Mouse (Mus musculus): ENCODE measurements around the gene Uimc1.

Uimc1 gene

DNA sequence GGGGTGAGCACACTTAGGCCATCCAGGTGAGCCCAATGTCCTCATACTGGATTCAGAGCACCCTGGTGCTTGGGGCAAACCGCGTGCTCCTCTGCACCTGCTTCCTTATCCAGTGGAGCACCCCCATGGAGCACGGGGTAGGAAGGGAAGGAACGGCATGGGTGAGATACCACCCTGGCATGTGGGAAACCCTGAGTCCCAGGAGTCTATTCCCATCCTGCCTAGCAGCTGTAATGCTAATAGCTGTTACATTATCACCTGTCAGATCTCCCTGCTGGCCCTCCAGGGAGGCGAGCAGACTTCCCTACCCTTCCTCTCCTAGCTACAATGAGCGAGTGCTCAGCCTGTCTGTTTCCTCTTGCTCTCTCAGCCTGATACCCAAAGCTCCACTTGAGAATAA lies 104.9 kb downstream of the Uimc1 start:
- no peak for DNase-seq (ENCODE audit: low spot score in 2 of 2)

DNA sequence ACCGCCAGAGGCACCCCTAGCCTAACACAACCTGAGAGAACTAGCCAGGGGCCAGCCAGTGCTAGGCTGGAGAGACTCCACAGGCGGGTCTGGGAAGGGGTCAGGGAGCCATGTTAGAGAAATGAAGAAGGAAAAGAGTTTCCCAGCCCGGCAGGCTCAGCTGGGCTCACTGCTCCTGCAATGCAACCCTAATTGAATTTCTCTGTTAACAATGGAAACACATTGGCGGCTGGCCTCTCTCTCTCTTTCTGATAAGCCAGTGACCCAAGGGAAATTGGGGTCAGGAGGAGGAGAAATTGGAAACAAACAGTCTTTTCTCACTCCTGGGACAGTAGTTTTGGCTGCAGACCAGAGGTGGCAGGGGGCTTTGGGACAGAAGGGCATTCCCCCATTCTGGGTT lies 105.5 kb downstream of the Uimc1 start:
- no peak for DNase-seq (ENCODE audit: low spot score in 2 of 2)

DNA sequence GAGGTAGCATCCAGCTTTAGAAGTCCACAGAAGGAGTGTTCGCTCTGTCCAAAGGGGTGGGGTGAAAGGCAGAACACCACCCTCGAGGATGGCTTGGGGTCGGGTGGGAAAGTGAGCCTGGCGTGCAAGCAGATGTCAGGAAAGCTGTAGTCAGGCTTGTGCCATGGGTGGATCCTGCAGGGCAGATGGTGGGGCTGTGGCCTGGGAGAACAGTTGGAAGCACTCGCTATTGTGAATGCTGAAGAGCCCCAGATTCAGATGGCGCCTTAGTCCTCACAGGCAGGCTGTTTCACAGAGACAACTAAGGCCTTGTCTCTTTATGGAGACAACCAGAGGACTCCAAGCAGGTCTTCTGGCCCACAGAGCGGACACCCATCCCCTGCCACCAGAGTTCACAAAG lies 107.9 kb downstream of the Uimc1 start:
- no peak for DNase-seq (ENCODE audit: low spot score in 2 of 2)

DNA sequence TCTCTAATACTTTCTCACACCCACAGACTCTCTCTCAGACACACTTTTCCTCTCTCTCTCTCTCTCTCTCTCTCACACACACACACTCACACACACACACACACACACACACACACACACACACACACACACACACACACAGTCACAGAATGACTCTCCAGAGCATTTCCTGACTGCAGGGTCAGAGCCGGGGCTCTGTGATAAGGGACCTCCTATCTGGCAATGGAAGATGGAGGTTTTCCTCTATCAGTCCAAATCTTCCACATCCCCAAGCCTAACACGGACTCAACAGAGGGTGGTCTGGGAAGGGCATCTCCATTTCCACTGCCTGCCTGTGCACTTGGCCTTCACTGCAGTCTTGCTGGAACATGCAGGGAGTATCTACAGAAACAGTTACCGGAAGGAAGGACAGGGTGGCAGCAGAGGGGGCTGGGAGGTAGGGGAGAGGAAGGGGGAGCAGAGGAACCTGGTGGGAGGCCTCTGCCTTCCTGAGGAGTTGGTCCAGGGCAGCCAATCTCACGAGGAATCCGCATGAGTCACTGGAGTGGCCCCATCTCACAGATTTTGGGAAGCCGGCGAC lies 111.8 kb downstream of the Uimc1 start:
- no peak for DNase-seq (ENCODE audit: low spot score in 2 of 2)

DNA sequence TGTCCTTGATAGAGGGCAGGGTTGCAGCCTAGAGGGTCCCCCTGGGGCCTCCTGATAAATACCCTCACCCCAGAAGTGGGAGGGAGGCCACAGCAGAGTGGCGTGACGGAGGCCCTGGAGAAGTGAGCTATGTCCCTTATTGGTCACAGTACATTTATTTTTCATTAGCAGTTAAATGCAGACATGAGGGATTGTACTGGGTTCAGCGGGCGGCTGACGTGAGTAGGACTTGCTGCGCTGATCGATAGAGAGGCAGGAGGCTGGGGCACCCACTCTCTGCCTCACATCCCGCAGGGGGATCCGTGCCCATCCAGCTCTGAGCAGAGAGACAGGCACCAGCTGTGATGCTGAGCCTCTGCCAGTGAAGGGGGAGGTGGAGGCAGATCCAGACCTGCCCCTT lies 112.7 kb downstream of the Uimc1 start:
- DNase-seq (ENCODE audit: low spot score in 2 of 2) = no peak

DNA sequence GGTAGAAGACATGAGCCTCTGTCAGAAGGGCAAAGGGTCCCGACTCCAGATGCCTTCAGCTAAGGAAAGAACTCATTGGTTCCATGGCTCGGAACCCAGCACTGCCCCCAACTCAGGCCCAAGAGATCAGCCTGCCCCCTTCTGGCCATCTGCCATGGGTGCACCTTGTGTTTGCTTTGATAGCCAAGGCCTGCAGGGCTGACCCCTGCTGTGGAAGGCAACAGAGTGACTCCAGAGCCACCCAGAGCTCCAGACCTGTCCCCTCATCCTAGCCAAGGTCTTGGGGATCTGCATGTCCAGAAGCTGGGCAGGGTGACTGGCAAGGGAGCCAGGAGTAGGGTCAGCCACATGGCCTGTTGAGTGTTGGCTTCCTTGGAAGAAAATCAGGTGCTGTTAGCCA lies 116.5 kb downstream of the Uimc1 start:
- no peak for DNase-seq (ENCODE audit: low spot score in 2 of 2)

DNA sequence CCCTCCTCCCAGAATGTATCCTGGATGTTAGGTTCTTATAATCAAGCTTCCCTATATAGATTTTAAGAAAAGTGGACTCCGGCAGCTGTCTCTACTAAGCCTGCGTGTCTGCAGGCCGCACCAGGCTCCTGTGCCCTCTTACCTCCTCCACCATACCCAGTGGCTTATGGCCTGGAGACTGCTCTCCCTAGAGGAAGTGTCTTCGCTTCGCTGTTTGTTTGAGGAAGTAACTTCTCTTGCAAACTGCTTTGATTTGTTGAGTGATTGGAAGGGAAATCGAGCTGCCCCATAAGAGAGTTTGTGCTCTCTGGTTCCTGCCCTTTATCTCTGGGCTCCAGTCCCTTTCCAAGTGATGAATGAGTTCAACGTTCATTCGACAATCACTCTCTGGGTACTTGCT lies 117.1 kb downstream of the Uimc1 start:
- no peak for DNase-seq (ENCODE audit: low spot score in 2 of 2)

DNA sequence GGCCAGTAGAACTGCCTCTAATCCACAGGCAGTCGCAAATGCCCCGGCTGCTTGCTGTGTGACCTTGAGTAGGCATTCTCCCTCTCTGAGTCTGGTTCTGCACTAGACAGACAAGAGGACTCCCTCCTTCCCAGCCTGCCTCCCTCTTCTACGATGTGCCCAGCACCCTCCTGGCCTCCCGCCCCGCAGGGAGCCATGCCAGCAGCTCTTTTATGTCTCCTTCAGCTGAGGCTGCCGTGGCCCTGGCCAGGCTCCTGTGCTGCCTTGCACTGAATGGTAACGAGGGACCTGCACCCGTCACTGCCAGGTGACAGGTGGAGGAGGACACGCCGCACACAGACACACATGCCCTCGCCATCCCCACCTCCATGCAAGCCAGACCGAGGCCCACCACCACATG lies 119.1 kb downstream of the Uimc1 start:
- DNase-seq (ENCODE audit: low spot score in 2 of 2) = no peak

DNA sequence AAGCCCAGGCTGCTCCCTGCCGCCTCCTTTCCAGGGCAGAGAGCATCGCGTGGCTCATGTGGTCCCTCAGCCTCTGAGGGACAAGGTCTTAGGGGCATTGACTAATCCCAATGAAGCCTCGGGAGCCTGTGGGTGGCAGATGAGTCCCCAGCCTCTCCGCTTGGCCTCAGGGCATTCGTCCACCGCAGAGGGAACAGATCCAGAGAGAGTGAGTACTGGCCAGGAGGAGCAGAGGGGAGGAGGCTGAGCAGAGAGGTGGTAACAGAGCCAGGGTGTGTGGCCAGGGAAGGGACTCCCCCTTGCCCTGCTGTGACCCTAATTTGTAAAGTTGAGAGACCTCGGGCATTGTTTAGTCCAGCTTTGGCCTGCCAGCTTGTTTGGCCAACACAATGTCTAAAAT lies 121.3 kb downstream of the Uimc1 start:
- DNase-seq (ENCODE audit: low spot score in 2 of 2) = no peak

Data from natural killer cell, adult 2 months (primary cell).